Mouse (Mus musculus) CH12F3 (cell line): ENCODE results near the gene Svopl.

Source experiments
- in situ Hi-C: fragments of 300-500 bp; cut with MboI; formaldehyde crosslinking; loops from 2 replicates; pipeline ENCODE4 v1.14.3; 2020; ENCODE audit warnings: low sequenced_read_pairs

The Svopl gene

GRCm38 (mm10) chr6:38032801-38033566 lies 13.8 kb downstream of the Svopl start:
- in situ Hi-C loops = no loop called here

- in situ Hi-C loops = no loop called here
Observed at GRCm38 (mm10) chr6:38031924-38032540, 14.8 kb downstream of the Svopl start.

- in situ Hi-C loops = no loop called here
Observed at GRCm38 (mm10) chr6:38028205-38028604, 18.6 kb downstream of the Svopl start.

GRCm38 (mm10) chr6:38027771-38028170 lies 19.0 kb downstream of the Svopl start:
- in situ Hi-C loops = no loop called here

GRCm38 (mm10) chr6:38023284-38023683 lies 23.5 kb downstream of the Svopl start:
- in situ Hi-C loops = no loop called here

- in situ Hi-C loops = no loop called here
Observed at GRCm38 (mm10) chr6:38021406-38021805, 25.4 kb downstream of the Svopl start.

- in situ Hi-C loops = no loop called here
Observed at GRCm38 (mm10) chr6:38012829-38013228, 34.0 kb downstream of the Svopl start.

- in situ Hi-C loops = no loop called here
Observed at GRCm38 (mm10) chr6:38007459-38007858, 39.3 kb downstream of the Svopl start.

GRCm38 (mm10) chr6:37967386-37967785 lies 79.4 kb downstream of the Svopl start:
- in situ Hi-C loops = no loop called here

- in situ Hi-C loops = no loop called here
Observed at GRCm38 (mm10) chr6:37951306-37951705, 95.5 kb downstream of the Svopl start.

- in situ Hi-C loops = no loop called here
Observed at GRCm38 (mm10) chr6:37936498-37936897, 110.3 kb downstream of the Svopl start.
